Mouse (Mus musculus) Muller cell, postnatal 12 days (primary cell): ENCODE results near the gene Usp22.
"Not testable (repeated sequence)": the region's sequence is repeated elsewhere in the genome, so short reads cannot be mapped to it uniquely, and the experiment has no call there.

Source experiments
- DNase-seq: peaks from one replicate; pipeline ENCODE4 v3.0.0-alpha.2; 2015; ENCODE audit errors: inconsistent ontology term

The Usp22 gene

GRCm38 (mm10) chr11:61143564-61144469 is 31.0 kb downstream of the Usp22 start:
- DNase-seq, result no peak

DNA sequence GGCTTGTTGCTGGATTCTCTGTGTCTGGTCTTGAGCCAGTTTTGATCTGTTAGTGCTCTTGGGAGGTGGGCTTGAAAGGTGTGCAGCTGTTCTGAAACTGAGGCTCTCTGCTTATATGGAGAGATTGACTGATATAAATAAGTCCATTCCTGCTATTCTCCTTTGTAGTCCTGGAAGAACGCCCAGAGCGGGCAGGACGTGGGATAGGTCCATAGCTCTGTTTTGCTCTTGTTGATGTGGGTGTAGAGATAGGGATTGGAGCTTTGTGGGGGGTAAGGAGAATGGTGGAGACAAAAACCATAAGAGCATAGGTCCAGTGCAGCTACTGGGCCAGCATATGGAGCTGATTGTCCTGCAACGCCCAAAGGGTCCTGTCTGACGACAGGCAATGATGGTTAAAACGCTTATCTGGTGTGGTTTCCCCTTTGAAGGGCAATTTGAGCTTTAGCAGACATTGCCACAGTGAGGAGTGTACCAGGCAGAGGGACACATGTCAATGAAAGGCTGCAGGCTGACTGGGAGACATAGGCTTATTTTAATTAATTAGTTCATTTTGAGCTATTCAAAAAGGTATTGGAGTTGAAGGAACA is 31.8 kb downstream of the Usp22 start:
- DNase-seq, result no peak

GRCm38 (mm10) chr11:61142262-61142661 is 32.6 kb downstream of the Usp22 start:
- no peak for DNase-seq

- DNase-seq, result no peak
These were observed 33.2 kb downstream of the Usp22 start for GRCm38 (mm10) chr11:61141693-61142092.

DNA sequence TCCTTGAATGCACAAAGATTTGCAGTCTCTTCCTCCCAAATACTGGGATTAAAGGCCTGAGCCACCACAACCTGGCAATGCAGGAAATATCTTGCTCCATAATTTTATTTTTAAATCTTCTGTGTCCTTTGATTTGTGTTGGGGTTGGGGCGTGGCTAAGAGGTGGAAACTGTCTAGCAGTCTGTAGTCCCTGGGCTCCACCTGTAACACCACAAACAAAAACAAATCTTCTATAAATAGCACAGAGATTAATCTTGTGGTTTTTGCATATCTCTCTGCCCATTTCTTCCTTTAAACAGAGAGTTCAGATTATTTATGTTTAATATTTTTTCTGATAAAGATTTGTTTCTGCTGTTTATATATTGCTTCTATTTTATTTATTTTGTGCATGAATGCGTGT is 41.9 kb downstream of the Usp22 start:
- DNase-seq, result no peak

DNA sequence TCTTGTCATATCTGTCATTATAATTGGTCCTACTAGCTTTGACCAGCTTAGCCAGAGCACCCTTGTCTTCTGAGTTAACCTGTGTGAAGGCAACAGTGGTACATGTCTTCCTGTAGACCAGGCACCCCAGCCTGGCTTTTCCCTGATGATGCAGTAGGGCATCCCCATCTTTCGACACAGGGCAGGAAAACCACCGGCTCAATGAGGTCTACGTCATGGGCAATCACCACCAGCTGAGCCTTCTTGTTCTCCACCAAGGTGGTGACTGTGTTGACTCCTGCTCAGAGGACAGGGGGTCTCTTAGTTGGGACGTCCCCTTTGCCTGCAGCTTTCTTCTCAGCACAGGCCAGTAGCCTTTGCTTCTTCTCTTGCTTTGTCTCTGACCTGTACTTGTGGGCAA is 44.2 kb downstream of the Usp22 start:
- not testable (repeated sequence) for DNase-seq

- DNase-seq, result no peak
These were observed 45.5 kb downstream of the Usp22 start for GRCm38 (mm10) chr11:61129305-61129704.

DNA sequence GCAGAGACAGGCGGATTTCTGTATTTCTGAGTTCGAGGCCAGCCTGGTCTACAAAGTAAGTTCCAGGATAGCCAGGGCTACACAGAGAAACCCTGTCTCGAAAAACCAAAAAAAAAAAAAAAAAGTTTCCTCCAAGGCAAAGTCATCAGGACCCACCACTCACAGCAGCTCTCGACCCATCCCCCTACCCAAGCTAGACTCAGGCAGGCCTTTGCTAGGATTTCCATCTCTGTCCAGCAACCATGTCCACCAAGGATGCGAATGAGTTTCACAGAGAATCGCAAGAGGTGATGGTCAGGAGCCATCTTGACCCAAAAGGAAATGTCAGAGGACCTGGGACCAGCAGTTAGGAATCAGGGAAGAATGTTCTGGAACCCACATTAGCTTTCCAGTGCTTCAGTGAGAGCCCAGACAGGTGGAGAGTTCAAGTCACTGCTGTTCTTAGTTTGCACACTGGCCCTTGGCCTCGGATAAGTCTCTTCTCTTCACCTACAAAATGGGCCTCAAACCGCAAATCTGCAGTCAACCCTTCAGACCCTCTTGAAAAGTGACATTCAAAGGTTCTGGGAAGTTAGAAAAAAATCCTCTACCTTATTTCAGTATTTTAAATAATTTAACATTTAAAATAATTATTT is 47.3 kb downstream of the Usp22 start:
- DNase-seq, result no peak

- no peak for DNase-seq
These were observed 48.1 kb downstream of the Usp22 start, which contains the start of gene Tnfrsf13b for GRCm38 (mm10) chr11:61126606-61127355. Gene Tnfrsf13b, plus strand, starts transcription at chr11:61126755.

GRCm38 (mm10) chr11:61125970-61126369 is 48.9 kb downstream of the Usp22 start:
- no peak for DNase-seq

GRCm38 (mm10) chr11:61123886-61124285 is 51.0 kb downstream of the Usp22 start:
- DNase-seq, result no peak

- no peak for DNase-seq
These were observed 52.0 kb downstream of the Usp22 start for GRCm38 (mm10) chr11:61122769-61123288.

- no peak for DNase-seq
These were observed 52.5 kb downstream of the Usp22 start for GRCm38 (mm10) chr11:61122283-61122768.

DNA sequence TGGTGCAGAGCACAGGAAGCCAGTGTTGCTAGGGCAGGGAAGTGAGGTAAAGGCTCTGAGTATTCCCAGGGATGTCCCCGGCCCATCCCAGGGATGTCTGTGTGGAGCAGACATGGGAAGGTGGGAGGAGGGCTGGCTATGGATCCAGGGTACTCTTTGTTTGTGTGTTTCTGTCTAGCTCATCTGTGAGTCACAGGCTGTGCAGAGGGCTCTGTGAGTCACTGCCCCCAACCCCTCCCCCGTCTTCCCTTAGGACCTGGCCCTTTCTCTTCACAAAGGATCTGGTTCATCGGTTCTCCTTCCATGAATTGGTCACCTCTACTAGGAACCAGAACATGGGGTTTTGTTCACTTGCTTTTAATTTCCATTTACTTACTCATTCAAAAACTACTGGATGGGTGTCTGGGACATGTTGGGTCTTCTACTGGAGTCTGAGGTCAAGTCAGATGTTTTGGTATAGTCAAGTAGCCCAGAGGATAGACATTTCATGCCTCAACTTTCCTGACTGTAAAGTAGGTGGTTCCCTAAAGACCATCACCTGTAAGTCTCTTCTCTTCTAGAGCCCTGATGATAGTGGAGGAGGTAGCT is 54.8 kb downstream of the Usp22 start:
- DNase-seq, result peak; percentile 89

- DNase-seq, result no peak
These were observed 58.6 kb downstream of the Usp22 start for GRCm38 (mm10) chr11:61116226-61116625.

DNA sequence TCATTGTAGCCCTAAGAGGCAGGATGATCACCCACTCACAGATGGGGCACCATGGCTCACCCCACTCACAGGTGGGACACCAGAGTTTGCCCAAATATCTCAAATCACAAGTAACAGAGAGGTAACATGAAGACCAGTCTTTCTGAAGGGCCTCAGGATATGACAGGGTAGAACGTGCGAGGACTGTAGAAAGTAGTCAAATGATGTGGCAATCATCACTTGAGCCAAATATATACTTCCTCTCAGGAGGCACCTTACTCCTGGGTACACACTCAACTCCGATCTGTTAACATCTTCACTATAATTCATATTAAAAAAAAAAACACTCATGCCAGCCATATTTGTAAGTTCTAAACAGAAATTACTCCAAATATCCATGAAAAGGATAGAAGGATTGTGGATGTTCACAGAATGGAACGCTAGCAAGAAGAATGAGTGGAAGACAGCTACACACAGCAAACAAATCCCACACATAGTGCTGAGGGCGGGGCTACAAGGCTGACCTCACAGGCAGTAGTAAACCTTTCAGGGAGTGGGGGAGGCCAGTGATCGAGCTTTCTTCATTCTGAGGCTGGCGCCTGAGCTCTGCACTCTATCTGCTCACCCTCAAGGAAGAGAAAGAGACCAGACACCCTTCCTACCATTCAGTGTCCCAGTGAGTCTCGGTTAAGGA is 62.4 kb downstream of the Usp22 start:
- DNase-seq, result no peak

GRCm38 (mm10) chr11:61111472-61111871 is 63.4 kb downstream of the Usp22 start:
- no peak for DNase-seq

- DNase-seq, result no peak
These were observed 63.9 kb downstream of the Usp22 start for GRCm38 (mm10) chr11:61110928-61111327.

DNA sequence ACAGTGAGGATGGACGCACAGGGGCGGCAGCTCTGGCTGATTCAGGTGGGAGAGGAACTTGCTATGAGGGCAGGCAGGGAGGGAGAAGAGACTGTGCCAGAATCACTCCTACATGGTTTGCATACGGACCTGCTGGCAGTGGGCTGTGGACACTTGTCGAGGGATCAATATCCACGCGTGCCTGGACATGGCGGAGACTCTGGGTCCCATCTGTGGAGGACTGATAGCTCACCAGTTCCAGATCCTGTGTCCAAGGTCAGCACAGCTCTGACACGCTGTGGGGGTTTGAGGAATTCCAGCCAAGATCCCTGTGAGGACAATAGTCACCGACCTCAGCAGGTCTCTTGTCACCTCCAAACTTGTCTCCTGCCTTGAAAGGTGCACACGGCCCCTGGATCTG is 64.7 kb downstream of the Usp22 start:
- DNase-seq, result no peak

- DNase-seq, result no peak
These were observed 65.1 kb downstream of the Usp22 start for GRCm38 (mm10) chr11:61109707-61110106.
